Mouse (Mus musculus) megakaryocyte, embryonic 14.5 days (primary cell): ENCODE data around the gene Bean1.

Source experiments
- FLI1 ChIP-seq: IDR thresholded peaks from 2 replicates; pipeline ENCODE4 v1.6.1; 2012; ENCODE audit warnings: low read length, inconsistent platforms, mixed read lengths
- GATA1 ChIP-seq: IDR thresholded peaks from 3 replicates; pipeline ENCODE4 v1.6.1; 2012; ENCODE audit warnings: mixed read lengths, low read length, inconsistent platforms, borderline replicate concordance

- TF ChIP-seq GATA1 (no peak), FLI1 (no peak)
Observed at GRCm38 (mm10) chr8:104251461-104251860, 81.2 kb downstream of the Bean1 start.
